Mouse (Mus musculus): ENCODE results near the gene Gm17521.
"Not testable (repeated sequence)": the region's sequence is repeated elsewhere in the genome, so short reads cannot be mapped to it uniquely, and the experiment has no call there.

The Gm17521 gene

GRCm38 (mm10) chrX:123029569-123029968 lies at the start of gene Gm17521:
TSS of gene Gm17521 (minus strand) at chrX:123029669.
- in situ Hi-C loops (cut with MboI; ENCODE audit: low pct_unique_long_range_greater_than_20kb in 1 of 2, low sequenced_read_pairs in 2 of 2, unreplicated experiment in 1 of 2): not testable (repeated sequence)

- in situ Hi-C loops (cut with MboI; ENCODE audit: low pct_unique_long_range_greater_than_20kb in 1 of 2, low sequenced_read_pairs in 2 of 2, unreplicated experiment in 1 of 2): no loop called here
Measured at GRCm38 (mm10) chrX:123043956-123044355, 14.5 kb upstream of the Gm17521 start.

- in situ Hi-C loops (cut with MboI; ENCODE audit: low pct_unique_long_range_greater_than_20kb in 1 of 2, low sequenced_read_pairs in 2 of 2, unreplicated experiment in 1 of 2): no loop called here
Measured at GRCm38 (mm10) chrX:123043516-123043915, 14.0 kb upstream of the Gm17521 start.
